Mouse (Mus musculus): Measurements from ENCODE around the gene Slc7a4.

Gene Slc7a4

GRCm38 (mm10) chr16:17583064-17583463 is at the start of gene Slc7a4:
TSS of gene Slc7a4 (minus strand) at chr16:17583214.
- peak in 1 of 2 experiments; percentile 40 for DNase-seq

GRCm38 (mm10) chr16:17632580-17632979 is 49.6 kb upstream of the Slc7a4 start:
- no peak for DNase-seq

- no peak for DNase-seq
Measured at GRCm38 (mm10) chr16:17626269-17626555, 43.2 kb upstream of the Slc7a4 start.

GRCm38 (mm10) chr16:17625488-17626268 is 42.7 kb upstream of the Slc7a4 start:
- DNase-seq, result peak in 1 of 2 experiments; percentile 39

GRCm38 (mm10) chr16:17621936-17622335 is 38.9 kb upstream of the Slc7a4 start:
- no peak for DNase-seq

- DNase-seq, result peak; percentile 96 to 97
Measured at GRCm38 (mm10) chr16:17619198-17620105, 36.4 kb upstream of the Slc7a4 start, which contains the start of gene Smpd4. TSS of gene Smpd4 (plus strand) at chr16:17619354.

GRCm38 (mm10) chr16:17617922-17618565 is 35.0 kb upstream of the Slc7a4 start:
- peak; percentile 74 to 79 for DNase-seq

- DNase-seq, result no peak
Measured at GRCm38 (mm10) chr16:17616212-17616611, 33.2 kb upstream of the Slc7a4 start.

- DNase-seq, result peak in 1 of 2 experiments; percentile 32
Measured at GRCm38 (mm10) chr16:17614740-17615139, 31.7 kb upstream of the Slc7a4 start.

- DNase-seq, result no peak
Measured at GRCm38 (mm10) chr16:17611383-17611782, 28.4 kb upstream of the Slc7a4 start.

GRCm38 (mm10) chr16:17605684-17606083 is 22.7 kb upstream of the Slc7a4 start:
- no peak for DNase-seq

- DNase-seq, result no peak
Measured at GRCm38 (mm10) chr16:17604941-17605340, 21.9 kb upstream of the Slc7a4 start.

- DNase-seq, result no peak
Measured at GRCm38 (mm10) chr16:17600944-17601562, 18.0 kb upstream of the Slc7a4 start.

GRCm38 (mm10) chr16:17590731-17591130 is 7.7 kb upstream of the Slc7a4 start:
- no peak for DNase-seq

- no peak for DNase-seq
Measured at GRCm38 (mm10) chr16:17584555-17584954, 1.5 kb upstream of the Slc7a4 start.

- DNase-seq, result peak in 1 of 2 experiments; percentile 62
Measured at GRCm38 (mm10) chr16:17576825-17577215, 6.2 kb downstream of the Slc7a4 start.

GRCm38 (mm10) chr16:17575870-17576824 is 6.9 kb downstream of the Slc7a4 start:
- peak; percentile 89 to 94 for DNase-seq

GRCm38 (mm10) chr16:17566186-17566585 is 16.8 kb downstream of the Slc7a4 start:
- DNase-seq, result no peak

GRCm38 (mm10) chr16:17564771-17565170 is 18.2 kb downstream of the Slc7a4 start:
- DNase-seq, result no peak

- no peak for DNase-seq
Measured at GRCm38 (mm10) chr16:17564221-17564620, 18.8 kb downstream of the Slc7a4 start.

- no peak for DNase-seq
Measured at GRCm38 (mm10) chr16:17563580-17563979, 19.4 kb downstream of the Slc7a4 start.

Measured in cerebellum, postnatal 14 days (tissue).